Mouse (Mus musculus): ENCODE results near the gene Stbd1.

GRCm38 (mm10) chr5:92595026-92595425 lies 7.8 kb upstream of the Stbd1 start:
- TF ChIP-seq GATA1 (IDR thresholded peaks at IDR 0.05; ENCODE audit: borderline replicate concordance, low read length) (no peak), CTCF (IDR thresholded peaks at IDR 0.05; ENCODE audit: low read depth, low read length) (no peak)

Data from G1E (cell line).